Mouse (Mus musculus) forebrain, embryonic 13.5 days (tissue): ENCODE data around the gene Zbtb2. TPM values are rescaled to one million over a fixed set of nuclear protein-coding genes. Genes with fewer than 3 reads are reported as not detected.
A peak's percentile ranks its signal among the peaks of the same experiment; 100 is the strongest.
"Not testable (repeated sequence)": the region's sequence is repeated elsewhere in the genome, so short reads cannot be mapped to it uniquely, and the experiment has no call there.

Experiments
- ATAC-seq: fragments of 200-750 bp; cut with Nextera tagmentation; 2 replicates; pipeline ENCODE4 v1.8.0; 2017
- H3K27ac ChIP-seq: fragments of 300-500 bp; sonication (generic); 2 replicates; pipeline ENCODE4 v1.5.1; 2015; ENCODE audit warnings: inconsistent platforms, mild to moderate bottlenecking, moderate library complexity
- H3K27me3 ChIP-seq: fragments of 300-500 bp; sonication (generic); 2 replicates; pipeline ENCODE4 v1.6.1; 2015; ENCODE audit warnings: mild to moderate bottlenecking, inconsistent platforms
- H3K36me3 ChIP-seq: fragments of 300-500 bp; sonication (generic); 2 replicates; pipeline ENCODE4 v1.6.1; 2015; ENCODE audit warnings: mild to moderate bottlenecking, inconsistent platforms; ENCODE audit not compliant: poor library complexity, severe bottlenecking
- H3K4me1 ChIP-seq: fragments of 300-500 bp; sonication (generic); 2 replicates; pipeline ENCODE4 v1.6.1; 2015; ENCODE audit warnings: inconsistent platforms
- H3K4me2 ChIP-seq: fragments of 300-500 bp; sonication (generic); 2 replicates; pipeline ENCODE4 v1.6.1; 2015; ENCODE audit warnings: inconsistent platforms, mild to moderate bottlenecking, moderate library complexity
- H3K4me3 ChIP-seq: fragments of 300-500 bp; sonication (generic); 2 replicates; pipeline ENCODE4 v1.5.1; 2015; ENCODE audit warnings: mild to moderate bottlenecking, inconsistent platforms
- H3K9ac ChIP-seq: fragments of 300-500 bp; sonication (generic); 2 replicates; pipeline ENCODE4 v1.6.1; 2015; ENCODE audit warnings: mild to moderate bottlenecking, inconsistent platforms
- H3K9me3 ChIP-seq: fragments of 300-500 bp; sonication (generic); replicated peaks from 2 replicates; pipeline ENCODE4 v1.6.1; 2016; ENCODE audit warnings: inconsistent platforms
- WGBS: fragments of 180-500 bp; shearing (Covaris S2); methylation state at CpG from one replicate; pipeline ENCODE4 v1.1.7; 2015; 5-methylcytosine and 5-hydroxymethylcytosine counted together
- polyA plus RNA-seq: library from polyadenylated mRNA; unstranded; fragments of >200 nt; fragmentation: Nextera tagmentation; extraction: Ambion mirVana; gene quantifications from 2 replicates; pipeline ENCODE4 v1.2.1, GENCODE M21; 2015

The Zbtb2 gene
- 17.6 and 19.0 TPM in 2 replicates for polyA plus RNA-seq

DNA sequence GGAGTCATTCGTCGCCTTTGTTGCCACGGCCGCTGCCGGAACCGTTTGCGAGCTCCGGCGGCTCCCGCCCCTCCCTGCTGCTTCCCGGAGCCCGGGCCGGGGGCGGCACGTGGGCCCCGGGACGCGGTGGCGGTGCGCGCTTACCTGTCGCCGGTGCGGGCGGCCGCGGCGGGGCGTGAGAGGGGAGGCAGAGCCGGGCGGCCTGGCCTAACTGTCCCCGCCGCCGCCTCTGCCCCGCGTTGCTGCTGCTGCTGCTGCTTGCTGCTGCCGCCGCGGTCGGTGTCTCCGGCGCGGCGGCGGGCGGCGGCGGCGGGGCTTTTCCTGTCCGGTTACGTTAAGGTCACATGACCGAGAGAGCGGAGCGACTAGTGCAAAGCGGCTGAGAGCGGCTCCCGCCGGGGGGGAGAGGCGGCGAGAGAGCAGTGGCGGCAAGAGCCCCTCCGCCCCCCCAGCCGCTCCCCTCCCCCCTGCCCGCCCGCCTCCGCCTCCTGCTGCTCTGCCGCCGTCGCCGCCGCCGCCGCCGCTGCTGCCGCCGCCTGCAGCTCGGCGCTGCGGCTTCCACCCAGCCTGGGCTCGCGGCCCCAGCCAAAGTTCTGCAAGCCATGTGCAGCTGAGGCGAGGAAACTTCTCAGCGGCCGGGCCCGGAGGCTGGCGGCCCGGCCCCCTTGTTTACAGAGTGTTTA, at the start of gene Zbtb2:
Gene Zbtb2, minus strand, starts transcription at position 408 of the 683 bp plus-strand sequence.
- peaks cover 44% of the 10 kb centered on the region for H3K4me1 ChIP-seq
- WGBS: under 1% methylated on average over 57 of the region's 87 CpGs
- H3K4me2 ChIP-seq: peak within 1 kb of the TSS; percentile 92
- H3K9ac ChIP-seq: peak within 1 kb of the TSS; percentile 98
- H3K27ac ChIP-seq: peak within 1 kb of the TSS; percentile 100
- peaks cover 2% of the 10 kb centered on the region; the same call in 1 of the 2 replicates for H3K36me3 ChIP-seq
- H3K9me3 ChIP-seq: no peaks in the 10 kb centered on the region
- peak; percentile 4 for ATAC-seq
- H3K27me3 ChIP-seq: no peaks in the 10 kb centered on the region
- H3K4me3 ChIP-seq: peak within 1 kb of the TSS; percentile 97

GRCm38 (mm10) chr10:4435416-4435815, 47.5 kb upstream of the Zbtb2 start:
- Histone ChIP-seq H3K36me3 (peaks cover 35% of the 10 kb centered on the region), H3K4me3 (no peak overlapping the region), H3K27me3 (no peaks in the 10 kb centered on the region), H3K9ac (no peak overlapping the region), H3K4me2 (no peak overlapping the region), H3K4me1 (peaks cover 20% of the 10 kb centered on the region), H3K27ac (no peak overlapping the region), H3K9me3 (no peaks in the 10 kb centered on the region)
- no peak for ATAC-seq
- 87% methylated on average over 3 of the region's 3 CpGs for WGBS

DNA sequence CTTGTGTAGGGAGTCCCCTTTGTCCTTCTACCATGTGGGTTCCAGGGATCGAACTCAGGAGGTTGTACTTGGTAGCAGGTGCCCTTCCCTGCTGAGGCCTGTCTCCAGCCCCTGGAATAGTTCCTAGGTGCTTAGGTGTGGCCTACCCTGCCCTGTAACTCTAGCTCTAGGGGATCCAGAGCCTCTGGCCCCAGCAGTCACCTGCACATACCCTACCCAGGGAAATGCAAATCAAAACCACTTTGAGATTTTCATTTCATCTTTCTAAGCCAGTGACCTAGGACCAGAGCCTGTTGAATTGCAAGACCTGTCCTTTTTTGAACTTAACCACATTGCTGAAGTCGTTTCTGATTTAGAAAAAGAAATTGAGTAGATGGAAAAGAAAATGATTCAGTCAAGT, 46.0 kb upstream of the Zbtb2 start:
- ATAC-seq, H3K4me3 ChIP-seq, H3K9me3 ChIP-seq, H3K27ac ChIP-seq, H3K9ac ChIP-seq, H3K27me3 ChIP-seq: not testable (repeated sequence)
- Histone ChIP-seq H3K4me2 (peak overlapping the region; percentile 62; the same call in 1 of the 2 replicates), H3K36me3 (peaks cover 21% of the 10 kb centered on the region; the same call in 1 of the 2 replicates), H3K4me1 (peaks cover 20% of the 10 kb centered on the region)
- 96% methylated on average over 2 of the region's 2 CpGs for WGBS

DNA sequence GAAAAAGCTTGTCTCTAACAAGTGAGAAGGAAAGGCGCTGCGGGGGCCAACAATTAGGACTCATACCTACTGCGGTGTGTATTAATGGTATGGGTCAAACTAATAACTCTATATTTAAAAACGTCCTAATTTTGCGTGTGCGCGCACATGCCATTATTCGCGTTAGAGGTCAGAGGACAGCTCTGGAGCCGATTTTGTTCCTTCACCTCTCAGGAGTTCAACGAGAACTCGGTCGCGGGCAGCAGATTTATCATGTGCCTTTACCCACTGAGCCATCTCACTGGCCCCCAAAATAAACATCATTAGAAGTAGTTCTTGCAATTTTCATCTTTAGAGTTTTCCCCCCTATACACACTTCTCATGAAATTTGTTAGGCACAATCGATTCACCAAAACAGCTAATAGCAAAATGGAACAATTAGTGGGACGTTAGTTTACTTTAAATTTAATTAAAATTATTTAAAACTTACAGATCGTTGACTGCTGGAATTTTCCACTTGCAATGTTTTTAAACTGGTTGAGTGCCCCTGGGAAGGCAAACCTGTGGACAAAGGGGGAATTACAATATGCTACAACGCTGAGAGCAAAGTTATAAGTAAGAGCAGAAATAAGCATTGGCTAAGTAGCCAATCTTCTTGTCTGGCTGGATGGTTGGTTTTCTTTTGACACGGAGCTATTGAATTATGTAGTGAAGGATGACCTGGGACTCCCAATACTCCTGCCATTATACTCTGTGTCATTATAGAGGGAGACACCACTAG, 45.3 kb upstream of the Zbtb2 start:
- Histone ChIP-seq H3K27ac (peak overlapping the region; percentile 65; the same call in 1 of the 2 replicates), H3K36me3 (0 out of 2 replicates have a peak, but pooled peaks cover 15% of the 10 kb centered on the region), H3K27me3 (no peaks in the 10 kb centered on the region), H3K4me2 (peak overlapping the region; percentile 62), H3K9me3 (no peaks in the 10 kb centered on the region), H3K9ac (peak overlapping the region; percentile 74), H3K4me3 (peak overlapping the region; percentile 61), H3K4me1 (peaks cover 20% of the 10 kb centered on the region)
- WGBS: 11% methylated on average over 19 of the region's 19 CpGs
- ATAC-seq: no peak; the same call in 1 of the 2 replicates

GRCm38 (mm10) chr10:4432123-4432931, 44.4 kb upstream of the Zbtb2 start, which contains the start of the genes Rmnd1 and Armt1:
Gene Rmnd1, minus strand, starts transcription at chr10:4432388.
Gene Armt1, plus strand, starts transcription at chr10:4432467.
- peak within 1 kb of the TSS; percentile 77 for H3K9ac ChIP-seq
- peak; percentile 95 for ATAC-seq
- peaks cover 20% of the 10 kb centered on the region for H3K4me1 ChIP-seq
- H3K9me3 ChIP-seq: no peaks in the 10 kb centered on the region
- WGBS: 0% methylated on average over 75 of the region's 75 CpGs
- H3K27ac ChIP-seq: peak within 1 kb of the TSS; percentile 65
- H3K4me2 ChIP-seq: peak within 1 kb of the TSS; percentile 76
- peak within 1 kb of the TSS; percentile 61 for H3K4me3 ChIP-seq
- peaks cover 14% of the 10 kb centered on the region; the same call in 1 of the 2 replicates for H3K36me3 ChIP-seq
- H3K27me3 ChIP-seq: no peaks in the 10 kb centered on the region

DNA sequence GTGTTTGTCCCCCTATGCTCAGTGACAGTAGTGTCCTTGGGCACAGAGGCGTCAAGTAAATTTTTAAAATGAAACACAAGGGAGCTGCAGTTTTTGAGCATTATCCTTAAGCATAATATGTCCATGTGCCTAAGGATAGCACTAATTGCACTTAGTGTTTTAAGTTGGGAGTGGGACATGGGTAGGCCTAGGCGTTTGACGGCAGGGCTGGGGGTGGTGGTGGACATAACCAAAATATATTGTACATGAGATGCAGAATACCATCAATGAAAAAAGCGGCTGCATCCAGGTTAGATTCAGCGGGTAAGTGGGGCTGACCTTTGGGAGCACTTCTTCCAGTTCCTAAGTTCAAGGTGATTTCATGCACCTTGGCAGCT, 43.8 kb upstream of the Zbtb2 start:
- peak overlapping the region; percentile 77 for H3K9ac ChIP-seq
- no peak overlapping the region for H3K27ac ChIP-seq
- peak overlapping the region; percentile 61 for H3K4me3 ChIP-seq
- WGBS: 13% methylated on average over 5 of the region's 5 CpGs
- H3K36me3 ChIP-seq: peaks cover 14% of the 10 kb centered on the region
- H3K9me3 ChIP-seq: no peaks in the 10 kb centered on the region
- H3K4me2 ChIP-seq: peak overlapping the region; percentile 76
- H3K4me1 ChIP-seq: peaks cover 20% of the 10 kb centered on the region
- ATAC-seq: peak; percentile 62
- no peaks in the 10 kb centered on the region for H3K27me3 ChIP-seq

DNA sequence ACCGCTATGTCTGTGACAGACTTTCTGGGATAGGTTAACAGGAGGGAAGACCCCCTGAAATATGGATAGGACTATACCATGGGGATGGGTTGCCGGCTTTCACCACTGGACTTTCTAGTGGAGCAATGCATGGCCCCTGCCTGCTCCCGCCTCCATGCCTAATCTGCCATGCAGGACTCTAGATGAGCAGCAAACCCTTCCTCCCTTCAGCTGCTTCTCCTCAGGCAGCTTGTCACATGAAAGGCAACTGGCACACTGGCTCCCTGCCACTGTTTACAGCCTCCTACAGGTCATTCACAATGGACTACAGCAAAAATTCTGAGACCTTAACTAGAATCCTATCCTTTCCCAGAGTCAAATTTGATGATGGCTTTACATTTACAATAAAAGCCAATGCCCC, 42.9 kb upstream of the Zbtb2 start:
- Histone ChIP-seq H3K9me3 (no peaks in the 10 kb centered on the region), H3K27me3 (no peaks in the 10 kb centered on the region), H3K4me3 (0 out of 2 replicates have a peak overlapping the region, but pooled peaks have one; percentile 61), H3K4me2 (peak overlapping the region; percentile 76), H3K27ac (no peak overlapping the region), H3K4me1 (peaks cover 20% of the 10 kb centered on the region), H3K36me3 (peaks cover 19% of the 10 kb centered on the region), H3K9ac (peak overlapping the region; percentile 77)
- no peak for ATAC-seq
- 90% methylated on average over 3 of the region's 3 CpGs for whole genome bisulfite sequencing

DNA sequence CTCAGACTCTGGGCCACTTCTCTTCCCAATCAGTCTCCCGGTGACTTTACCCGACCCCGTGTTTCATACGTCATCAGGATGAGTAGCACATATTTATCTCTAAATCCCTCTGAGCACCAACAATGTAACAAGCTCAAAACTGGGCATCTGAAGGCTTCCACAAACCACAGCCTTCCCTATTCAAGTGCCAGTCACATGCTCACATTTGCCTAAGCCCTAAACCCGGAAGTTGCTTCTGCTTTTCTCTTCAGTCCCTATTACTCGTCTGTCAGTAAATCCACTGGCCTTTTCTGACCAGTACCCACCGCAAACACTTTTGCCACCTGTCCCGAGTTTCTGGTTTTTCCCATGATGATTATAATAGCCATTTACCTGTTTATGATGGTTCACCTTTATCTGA, 42.5 kb upstream of the Zbtb2 start:
- Histone ChIP-seq H3K27me3 (no peaks in the 10 kb centered on the region), H3K9ac (no peak overlapping the region), H3K36me3 (peaks cover 21% of the 10 kb centered on the region), H3K4me2 (no peak overlapping the region), H3K4me1 (peaks cover 20% of the 10 kb centered on the region), H3K27ac (no peak overlapping the region), H3K4me3 (no peak overlapping the region), H3K9me3 (no peaks in the 10 kb centered on the region)
- no peak for ATAC-seq
- 90% methylated on average over 8 of the region's 8 CpGs for WGBS

- Histone ChIP-seq H3K4me1 (no peaks in the 10 kb centered on the region), H3K36me3 (peaks cover 59% of the 10 kb centered on the region), H3K4me2 (no peak overlapping the region), H3K4me3 (no peak overlapping the region), H3K27ac (no peak overlapping the region), H3K9me3 (no peaks in the 10 kb centered on the region), H3K27me3 (no peaks in the 10 kb centered on the region), H3K9ac (no peak overlapping the region)
- ATAC-seq: no peak
- WGBS: 82% methylated on average over 8 of the region's 8 CpGs
These were observed 37.3 kb upstream of the Zbtb2 start for GRCm38 (mm10) chr10:4425245-4425644.

DNA sequence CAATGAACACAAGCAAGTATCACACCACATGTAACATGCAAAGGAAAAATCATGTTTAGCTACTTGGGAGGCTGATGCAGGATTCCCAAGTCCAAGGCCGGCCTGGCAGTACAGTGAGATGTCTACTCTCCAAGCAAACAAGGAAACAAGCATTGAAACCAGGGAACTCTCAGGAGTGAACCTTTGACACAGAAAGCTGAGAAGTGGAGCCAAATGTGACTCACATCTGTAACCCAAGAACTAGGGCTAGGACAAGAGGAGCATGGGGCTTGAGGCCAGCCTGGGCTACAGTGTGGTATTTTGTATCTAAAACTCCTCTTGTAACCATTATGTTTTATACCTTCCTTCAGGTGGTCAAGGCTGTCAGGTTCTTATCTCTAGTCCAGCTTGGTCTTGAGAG, 19.3 kb upstream of the Zbtb2 start:
- H3K4me2 ChIP-seq: no peak overlapping the region
- H3K4me3 ChIP-seq: no peak overlapping the region
- peaks cover 66% of the 10 kb centered on the region for H3K36me3 ChIP-seq
- no peak overlapping the region for H3K27ac ChIP-seq
- no peak overlapping the region for H3K9ac ChIP-seq
- no peak for ATAC-seq
- H3K4me1 ChIP-seq: no peaks in the 10 kb centered on the region
- H3K27me3 ChIP-seq: no peaks in the 10 kb centered on the region
- no peaks in the 10 kb centered on the region for H3K9me3 ChIP-seq
- WGBS: 91% methylated on average over 1 of the region's 1 CpGs

GRCm38 (mm10) chr10:4405511-4405910, 17.6 kb upstream of the Zbtb2 start:
- ATAC-seq: peak; percentile 3; the same call in 1 of the 2 replicates
- Histone ChIP-seq H3K9ac (no peak overlapping the region), H3K27ac (no peak overlapping the region), H3K36me3 (peaks cover 61% of the 10 kb centered on the region), H3K4me3 (no peak overlapping the region), H3K9me3 (no peaks in the 10 kb centered on the region), H3K4me2 (no peak overlapping the region), H3K4me1 (no peaks in the 10 kb centered on the region), H3K27me3 (no peaks in the 10 kb centered on the region)
- 92% methylated on average over 5 of the region's 5 CpGs for WGBS
